Mouse (Mus musculus) spleen, adult 2 months (tissue): ENCODE measurements around the gene Mynn. TPM values are rescaled to one million over a fixed set of nuclear protein-coding genes. Genes with fewer than 3 reads are reported as not detected.

Experiments
- DNase-seq, 2 experiments: peaks; one replicate each; pipeline versions ENCODE4 v3.0.0 to v3.0.0-alpha.2; 2012 to 2021; ENCODE audit warnings: low spot score in 2 of 2, low read depth in 1 of 2
- H3K27ac ChIP-seq: fragments of 200-500 bp; 2 replicates; pipeline ENCODE4 v1.5.1; 2012; ENCODE audit warnings: low read length, inconsistent platforms; ENCODE audit not compliant: insufficient read depth
- H3K27me3 ChIP-seq: fragments of 200-500 bp; 2 replicates; pipeline ENCODE4 v1.6.1; 2012; ENCODE audit warnings: mild to moderate bottlenecking, moderate library complexity, low read length, inconsistent platforms; ENCODE audit not compliant: control insufficient read depth, insufficient read depth
- H3K36me3 ChIP-seq: fragments of 200-500 bp; 2 replicates; pipeline ENCODE4 v1.6.1; 2012; ENCODE audit warnings: mild to moderate bottlenecking, low read length, inconsistent platforms; ENCODE audit not compliant: control insufficient read depth, insufficient read depth
- H3K4me1 ChIP-seq: fragments of 200-500 bp; 2 replicates; pipeline ENCODE4 v1.6.1; 2011; ENCODE audit warnings: inconsistent platforms; ENCODE audit not compliant: control insufficient read depth, insufficient read depth, insufficient read length
- H3K4me3 ChIP-seq: fragments of 200-500 bp; 2 replicates; pipeline ENCODE4 v1.5.1; 2011; ENCODE audit warnings: mild to moderate bottlenecking, inconsistent platforms; ENCODE audit not compliant: insufficient read depth, insufficient read length; ENCODE audit errors: extremely low read depth
- CTCF ChIP-seq: fragments of 200-500 bp; IDR thresholded peaks from 2 replicates; pipeline ENCODE4 v1.5.1; 2011; ENCODE audit warnings: mild to moderate bottlenecking, inconsistent platforms; ENCODE audit not compliant: insufficient read depth, insufficient read length, insufficient replicate concordance; ENCODE audit errors: extremely low read depth
- POLR2A ChIP-seq: fragments of 200-500 bp; IDR thresholded peaks from 2 replicates; pipeline ENCODE4 v1.6.1; 2011; ENCODE audit warnings: low read depth, low read length, inconsistent platforms
- WGBS: fragments of 180-500 bp; shearing (Covaris S2); methylation state at CpG from one replicate; pipeline ENCODE4 v1.1.7; 2018; 5-methylcytosine and 5-hydroxymethylcytosine counted together
- polyA plus RNA-seq: library from polyadenylated mRNA; depleted of rRNA; stranded (reverse); fragments of >200 nt; gene quantifications from 2 replicates; pipeline ENCODE4 v1.2.3, GENCODE M21; 2012; rRNA removed

Mynn gene
- polyA plus RNA-seq, 1 experiment, result 9.8 TPM

GRCm38 (mm10) chr3:30655937-30656336 lies 54.1 kb downstream of the Mynn start:
- no peak overlapping the region for H3K4me3 ChIP-seq
- H3K27ac ChIP-seq, result no peak overlapping the region
- DNase-seq, result no peak
- H3K4me1 ChIP-seq, result no peaks in the 10 kb centered on the region
- 78% methylated on average over 5 of the region's 5 CpGs for WGBS
- H3K27me3 ChIP-seq, result no peaks in the 10 kb centered on the region
- no peak for TF ChIP-seq CTCF
- no peaks in the 10 kb centered on the region for H3K36me3 ChIP-seq

GRCm38 (mm10) chr3:30658486-30658885 lies 56.6 kb downstream of the Mynn start:
- DNase-seq, result no peak
- TF ChIP-seq POLR2A, result no peak
- no peak for TF ChIP-seq CTCF
- no peaks in the 10 kb centered on the region for H3K4me1 ChIP-seq
- H3K36me3 ChIP-seq, result no peaks in the 10 kb centered on the region
- H3K27ac ChIP-seq, result no peak overlapping the region
- no peaks in the 10 kb centered on the region for H3K27me3 ChIP-seq
- H3K4me3 ChIP-seq, result no peak overlapping the region
- WGBS, result 89% methylated on average over 9 of the region's 9 CpGs

Other genes with a start within 250 kb of the Mynn start
- gene Mecom, start 54.1 kb upstream of the Mynn start, polyA plus RNA-seq, result 0.47 and 0.65 TPM in 2 replicates
- gene Actrt3, start 2.1 kb upstream of the Mynn start, polyA plus RNA-seq, result 0.04 TPM in 1 of 2 replicates, not detected in the other
- not detected in 2 replicates for gene Lrriq4, start 42.4 kb downstream of the Mynn start, polyA plus RNA-seq
- gene Lrrc34, start 45.8 kb downstream of the Mynn start, polyA plus RNA-seq, result 0.04 TPM in 1 of 2 replicates, not detected in the other
- gene Lrrc31, start 97.8 kb downstream of the Mynn start, polyA plus RNA-seq, result not detected in 2 replicates
- 0.02 TPM in 1 of 2 replicates, not detected in the other for gene Samd7, start 144.2 kb downstream of the Mynn start, polyA plus RNA-seq
- 5.0 and 6.1 TPM in 2 replicates for gene Sec62, start 190.8 kb downstream of the Mynn start, polyA plus RNA-seq